Mouse (Mus musculus) right cerebral cortex, postnatal 4 days (tissue): ENCODE measurements around the gene Efl1.

Experiments used
- DNase-seq: peaks from one replicate; pipeline ENCODE4 v3.0.0-alpha.2; 2022

Gene Efl1

DNA sequence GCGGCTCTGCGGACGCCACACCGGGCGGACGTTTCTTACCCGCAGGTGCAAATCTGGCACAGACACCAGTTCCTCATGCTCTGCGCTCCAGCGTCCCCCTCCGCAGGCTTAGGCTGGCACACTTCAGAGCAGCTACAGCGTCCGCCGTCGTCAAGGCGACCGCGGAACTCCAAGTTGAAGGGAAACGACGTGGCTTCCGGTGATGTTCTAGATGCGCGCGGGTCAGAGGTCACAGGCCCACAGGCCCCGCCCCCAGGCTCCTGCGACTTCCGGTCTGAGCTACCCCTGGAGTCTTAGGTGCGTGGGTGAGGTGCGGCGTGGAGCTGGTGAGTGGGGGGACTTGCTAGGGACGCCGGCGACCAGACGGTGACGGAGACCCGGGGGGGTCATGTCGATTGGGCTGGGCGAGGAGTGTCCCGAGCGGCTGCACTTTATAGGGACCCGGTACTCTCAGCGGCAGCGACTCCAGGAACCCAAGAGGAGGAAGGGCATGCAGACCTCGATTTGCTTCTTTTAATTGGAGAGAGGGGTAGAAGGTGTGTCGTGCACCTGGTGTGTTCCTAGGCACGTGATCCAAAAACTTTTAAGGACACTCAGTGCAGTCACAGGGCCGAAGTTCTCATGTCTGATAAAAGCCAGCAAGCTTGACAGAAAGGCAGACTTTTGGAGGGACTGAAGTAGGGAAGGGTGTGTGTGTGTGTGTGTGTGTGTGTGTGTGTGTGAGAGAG is at the start of gene Efl1, which contains the start of gene Saxo2:
TSS of gene Efl1 (plus strand) at position 262 of the 728 bp plus-strand sequence.
TSS of gene Saxo2 (minus strand) at position 176 of the 728 bp plus-strand sequence.
- DNase-seq = peak; percentile 97

DNA sequence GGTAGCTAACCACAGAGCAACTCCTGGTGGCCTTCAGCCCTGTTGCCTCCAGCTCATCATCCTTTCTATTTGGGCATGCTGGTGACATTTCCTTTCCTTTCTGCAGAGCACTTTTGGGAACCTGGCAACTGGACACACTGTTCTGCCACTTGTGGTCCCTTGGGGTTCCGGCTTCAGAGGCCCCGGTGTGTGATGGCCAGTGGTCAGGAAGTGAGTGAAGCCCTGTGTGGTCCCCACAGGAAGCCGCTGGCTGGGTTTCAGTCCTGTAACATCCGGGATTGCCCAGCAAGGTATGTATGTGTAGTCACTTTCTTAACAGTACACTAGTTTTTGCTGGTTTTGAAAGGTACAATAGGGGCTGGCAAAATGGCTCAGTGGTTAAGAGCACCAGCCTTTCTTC is 46.4 kb upstream of the Efl1 start:
- DNase-seq = no peak

DNA sequence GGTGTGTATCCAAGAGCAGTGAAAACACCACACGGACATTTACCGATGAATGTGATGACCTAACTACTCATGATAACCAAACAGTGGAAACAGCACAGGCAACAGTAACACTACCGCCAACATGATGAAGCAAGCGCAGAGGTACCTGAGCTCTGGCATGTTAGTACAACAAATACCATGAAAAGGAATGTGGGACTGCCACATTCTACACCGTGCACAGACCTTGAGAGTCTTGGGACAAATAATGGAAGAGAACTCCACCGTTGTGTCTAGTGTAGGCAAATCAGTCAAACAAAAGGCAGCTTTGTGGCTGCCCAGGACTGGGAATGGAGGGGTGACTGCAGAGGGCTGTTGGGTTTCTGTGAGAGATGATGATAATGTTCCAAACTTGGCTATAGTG is 43.0 kb upstream of the Efl1 start:
- DNase-seq = no peak

GRCm38 (mm10) chr7:82609629-82610028 is 38.8 kb upstream of the Efl1 start:
- DNase-seq = peak; percentile 12

DNA sequence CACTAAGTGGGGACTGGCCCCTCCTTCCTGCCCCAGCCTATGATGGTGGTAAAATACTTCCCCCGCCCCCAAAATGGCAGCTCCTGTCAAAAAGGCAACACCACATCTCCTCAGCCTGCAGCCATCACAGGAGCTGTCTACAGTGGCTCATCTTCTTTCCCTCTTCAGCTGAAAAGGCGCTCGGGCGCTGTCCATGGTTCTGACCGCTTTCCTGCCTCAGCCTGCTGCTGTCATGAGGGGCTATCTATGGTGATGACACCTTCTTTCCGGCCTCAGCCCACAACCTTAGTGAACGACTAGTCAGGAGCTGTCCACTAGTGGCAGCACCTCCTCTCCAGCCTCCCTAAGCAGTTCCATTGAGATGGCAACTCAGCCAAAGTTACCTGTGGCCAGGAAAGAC is 23.1 kb upstream of the Efl1 start:
- DNase-seq = no peak

- no peak for DNase-seq
Measured at GRCm38 (mm10) chr7:82647183-82647582, 1.2 kb upstream of the Efl1 start.

DNA sequence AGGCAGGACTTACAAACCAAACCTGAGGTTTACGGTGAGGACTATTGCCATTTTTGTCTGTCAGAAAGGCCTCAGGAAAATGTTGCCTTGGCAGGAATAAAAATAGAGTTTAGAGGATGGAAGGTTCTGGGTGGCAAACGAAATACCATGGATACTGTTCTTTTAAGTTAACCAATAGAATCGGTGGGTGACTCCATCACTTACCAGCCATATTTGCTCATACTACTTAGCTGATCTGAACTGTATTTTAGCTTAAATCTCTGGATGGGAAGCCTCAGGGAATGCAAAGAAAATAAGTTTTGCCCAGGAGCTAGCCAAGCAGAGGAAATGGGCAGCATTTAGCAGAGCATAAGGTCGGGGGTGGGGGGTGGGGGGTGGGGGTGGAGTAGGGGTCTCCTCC is 505 bp upstream of the Efl1 start:
- no peak for DNase-seq

DNA sequence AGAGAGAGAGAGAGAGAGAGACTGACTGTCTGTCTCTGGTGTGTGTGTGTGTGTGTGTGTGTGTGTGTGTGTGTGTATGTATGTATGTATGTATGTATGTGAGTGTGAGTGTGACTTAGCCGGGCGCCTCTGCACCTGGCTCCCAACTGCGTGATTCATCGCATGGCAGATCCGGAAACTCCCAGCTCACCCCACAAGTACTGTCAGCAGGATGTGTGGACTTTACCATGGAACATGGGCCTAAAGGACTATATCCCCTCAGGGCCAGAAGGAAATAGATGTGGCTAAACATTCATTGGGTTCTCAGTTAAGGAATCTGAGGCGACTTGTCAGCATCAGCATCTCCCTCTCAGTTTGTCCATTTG is 649 bp downstream of the Efl1 start:
- no peak for DNase-seq

GRCm38 (mm10) chr7:82664604-82665003 is 16.2 kb downstream of the Efl1 start:
- DNase-seq = no peak

GRCm38 (mm10) chr7:82676001-82676400 is 27.6 kb downstream of the Efl1 start:
- no peak for DNase-seq

GRCm38 (mm10) chr7:82676834-82677233 is 28.4 kb downstream of the Efl1 start:
- DNase-seq = no peak

DNA sequence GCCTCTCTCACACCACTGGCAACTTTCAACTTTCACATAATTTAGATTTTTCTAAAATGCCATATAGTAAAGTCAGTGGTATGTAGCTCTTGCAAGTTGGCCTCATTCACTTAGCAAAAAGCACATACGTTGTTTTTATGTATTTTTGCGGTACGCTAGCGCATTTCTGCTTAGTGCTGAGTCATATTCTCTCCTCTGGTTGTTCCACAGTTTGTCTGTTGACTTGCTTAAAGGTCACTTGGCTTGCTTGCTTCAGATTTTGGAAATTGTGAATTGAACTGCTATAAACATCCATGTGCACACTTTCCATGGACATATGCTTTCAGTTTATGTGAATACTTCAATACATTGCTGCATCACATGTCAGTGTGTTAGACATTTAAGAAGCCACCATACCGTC is 31.5 kb downstream of the Efl1 start:
- no peak for DNase-seq

GRCm38 (mm10) chr7:82688736-82689135 is 40.3 kb downstream of the Efl1 start:
- no peak for DNase-seq

GRCm38 (mm10) chr7:82691021-82691738 is 42.8 kb downstream of the Efl1 start:
- DNase-seq = no peak

- DNase-seq = no peak
Measured at GRCm38 (mm10) chr7:82697668-82698067, 49.3 kb downstream of the Efl1 start.

- DNase-seq = no peak
Measured at GRCm38 (mm10) chr7:82698968-82699367, 50.6 kb downstream of the Efl1 start.

- no peak for DNase-seq
Measured at GRCm38 (mm10) chr7:82702384-82703343, 54.2 kb downstream of the Efl1 start.

GRCm38 (mm10) chr7:82709172-82709571 is 60.8 kb downstream of the Efl1 start:
- DNase-seq = no peak

DNA sequence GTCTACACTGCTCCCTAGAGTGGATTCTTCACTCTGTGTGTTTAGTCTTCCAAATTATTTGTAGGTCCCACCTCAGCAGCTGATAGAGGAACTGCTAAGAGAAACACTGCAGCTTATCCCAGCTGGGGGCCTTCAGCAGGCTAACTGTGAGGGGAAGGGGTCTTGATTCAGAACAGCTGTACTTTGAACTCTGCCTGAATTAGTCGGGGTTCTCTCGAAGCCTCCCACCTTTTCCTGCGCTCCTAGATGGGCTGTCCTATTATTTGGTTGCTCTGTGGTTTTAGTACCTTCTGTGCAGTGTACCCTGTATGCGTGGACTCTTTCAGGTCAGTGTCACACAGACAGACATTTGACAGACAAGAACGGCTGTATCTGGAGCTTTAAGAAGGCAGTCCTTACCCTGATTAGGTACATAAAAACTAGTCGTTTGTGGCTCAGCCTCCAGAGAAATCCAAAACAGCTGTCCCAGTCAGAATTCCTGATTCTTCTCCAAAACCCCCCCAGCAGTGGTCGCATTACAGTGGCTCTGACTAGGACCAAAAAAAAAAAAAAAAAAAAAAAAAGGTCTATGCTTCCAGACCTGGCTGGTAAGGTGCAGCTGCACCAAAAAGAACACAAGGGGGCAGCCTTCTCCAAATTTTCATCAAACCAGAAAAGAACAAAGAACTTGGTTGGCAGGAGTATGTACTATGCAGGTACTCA is 66.9 kb downstream of the Efl1 start:
- DNase-seq = peak; percentile 40

DNA sequence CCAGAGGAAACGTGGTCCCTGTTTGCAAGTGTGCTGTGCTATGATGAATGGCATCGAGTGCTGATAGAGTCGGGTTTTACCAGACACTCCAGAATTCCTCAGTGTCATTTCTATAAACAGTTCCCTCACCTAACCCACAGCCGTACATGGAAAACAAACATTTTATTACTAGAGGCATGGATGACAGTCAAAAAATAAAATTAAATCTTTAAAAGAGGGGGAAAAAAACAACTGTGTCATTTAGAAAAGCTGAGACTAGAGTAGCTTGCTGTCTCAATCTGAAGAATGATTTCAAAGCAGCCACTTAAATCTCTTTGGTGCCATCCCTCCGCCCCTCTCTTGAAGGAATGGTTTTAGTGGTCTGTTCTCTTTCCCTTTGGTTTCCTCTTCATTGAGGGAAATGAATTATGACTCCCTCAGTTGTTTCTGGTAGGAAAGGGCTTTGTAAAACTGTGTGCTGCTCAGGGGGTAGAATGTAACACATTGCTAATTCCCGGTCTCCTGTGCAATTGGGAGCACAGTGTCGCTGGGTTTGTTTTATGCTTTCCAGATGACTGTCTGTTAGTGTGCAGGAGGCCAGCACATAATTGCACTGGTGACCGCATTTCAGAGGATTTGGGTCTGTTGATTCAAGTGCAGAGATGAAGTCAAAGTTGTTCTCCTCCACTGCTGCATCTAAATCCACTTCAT is 67.6 kb downstream of the Efl1 start:
- no peak for DNase-seq

- DNase-seq = no peak
Measured at GRCm38 (mm10) chr7:82719285-82719684, 70.9 kb downstream of the Efl1 start.

DNA sequence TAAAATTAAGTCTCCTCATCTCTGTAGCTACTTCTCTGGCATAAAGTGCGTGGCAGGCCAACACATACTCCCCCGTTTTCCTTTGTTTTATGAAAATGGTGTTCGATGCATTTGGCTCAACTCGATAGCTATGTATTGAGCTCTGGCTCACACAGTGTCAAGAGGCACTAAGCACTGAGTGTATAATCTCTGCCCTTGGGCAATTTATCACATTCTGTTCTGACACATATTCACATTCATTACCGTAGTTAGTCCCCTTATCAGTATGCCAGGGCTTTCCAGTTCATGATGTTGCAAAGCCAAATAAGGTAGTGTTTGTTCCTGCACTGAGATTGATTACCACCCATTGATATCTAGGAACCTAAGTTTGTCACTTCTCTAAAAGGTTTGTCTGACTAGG is 71.3 kb downstream of the Efl1 start:
- no peak for DNase-seq
